Mouse (Mus musculus) intestine, embryonic 16.5 days (tissue): ENCODE measurements around the gene Lmbr1. TPM values are rescaled to one million over a fixed set of nuclear protein-coding genes. Genes with fewer than 3 reads are reported as not detected.
"Not testable (repeated sequence)": the region's sequence is repeated elsewhere in the genome, so short reads cannot be mapped to it uniquely, and the experiment has no call there.

Experiments
- ATAC-seq: fragments of 200-750 bp; cut with Nextera tagmentation; 2 replicates; pipeline ENCODE4 v1.8.0; 2017; ENCODE audit warnings: moderate TSS enrichment, moderate library complexity
- H3K27ac ChIP-seq: fragments of 300-500 bp; sonication (generic); 2 replicates; pipeline ENCODE4 v1.5.1; 2014; ENCODE audit warnings: mild to moderate bottlenecking, low read length
- H3K27me3 ChIP-seq: fragments of 300-500 bp; sonication (generic); replicated peaks from 2 replicates; pipeline ENCODE4 v1.6.1; 2014; ENCODE audit warnings: low read length, control low read depth, mixed read lengths; ENCODE audit not compliant: control insufficient read depth, insufficient read depth
- H3K36me3 ChIP-seq: fragments of 300-500 bp; sonication (generic); 2 replicates; pipeline ENCODE4 v1.6.1; 2014; ENCODE audit warnings: low read length, control low read depth; ENCODE audit not compliant: control insufficient read depth, insufficient read depth
- H3K4me1 ChIP-seq: fragments of 300-500 bp; sonication (generic); 2 replicates; pipeline ENCODE4 v1.6.1; 2014; ENCODE audit warnings: low read length, control low read depth, mixed read lengths; ENCODE audit not compliant: control insufficient read depth, insufficient read depth
- H3K4me2 ChIP-seq: fragments of 300-500 bp; sonication (generic); 2 replicates; pipeline ENCODE4 v1.6.1; 2014; ENCODE audit warnings: low read depth, low read length, control low read depth
- H3K4me3 ChIP-seq: fragments of 300-500 bp; sonication (generic); 2 replicates; pipeline ENCODE4 v1.5.1; 2014; ENCODE audit warnings: mild to moderate bottlenecking, low read length
- H3K9ac ChIP-seq: fragments of 300-500 bp; sonication (generic); 2 replicates; pipeline ENCODE4 v1.6.1; 2014; ENCODE audit warnings: low read depth, low read length
- H3K9me3 ChIP-seq: fragments of 300-500 bp; sonication (generic); 2 replicates; pipeline ENCODE4 v1.6.1; 2016; ENCODE audit warnings: low read length, control low read depth; ENCODE audit not compliant: control insufficient read depth
- WGBS: fragments of 180-500 bp; shearing (Covaris S2); extraction: QIAGEN DNeasy Blood & Tissue Kit; methylation state at CpG from one replicate; pipeline ENCODE4 v1.1.7; 2014; 5-methylcytosine and 5-hydroxymethylcytosine counted together
- polyA plus RNA-seq: library from polyadenylated mRNA; unstranded; fragments of >200 nt; fragmentation: Nextera tagmentation; extraction: Ambion mirVana; gene quantifications from 2 replicates; pipeline ENCODE4 v1.2.1, GENCODE M21; 2015

Gene Lmbr1
- 11.2 and 12.3 TPM in 2 replicates for polyA plus RNA-seq

- no peaks in the 10 kb centered on the region for H3K4me1 ChIP-seq
- 1% methylated on average over 40 of the region's 40 CpGs for WGBS
- peak within 1 kb of the TSS; percentile 92 for H3K9ac ChIP-seq
- H3K27me3 ChIP-seq = no peaks in the 10 kb centered on the region
- no peaks in the 10 kb centered on the region for H3K9me3 ChIP-seq
- peak within 1 kb of the TSS; percentile 89 for H3K27ac ChIP-seq
- H3K36me3 ChIP-seq = no peaks in the 10 kb centered on the region
- H3K4me2 ChIP-seq = peak within 1 kb of the TSS; percentile 90
- peak; percentile 97 for ATAC-seq
- peak within 1 kb of the TSS; percentile 90 for H3K4me3 ChIP-seq
These were observed at the start of gene Lmbr1 for GRCm38 (mm10) chr5:29378298-29379036. Gene Lmbr1 (minus strand): TSS chr5:29378390.

- not testable (repeated sequence) for H3K27me3 ChIP-seq, H3K36me3 ChIP-seq, H3K9ac ChIP-seq, H3K9me3 ChIP-seq, H3K4me1 ChIP-seq, H3K4me2 ChIP-seq, H3K27ac ChIP-seq, H3K4me3 ChIP-seq
- WGBS = 50% methylated on average over 3 of the region's 3 CpGs
- peak; percentile 82 for ATAC-seq
These were observed 45.1 kb upstream of the Lmbr1 start for GRCm38 (mm10) chr5:29423330-29423729.

DNA sequence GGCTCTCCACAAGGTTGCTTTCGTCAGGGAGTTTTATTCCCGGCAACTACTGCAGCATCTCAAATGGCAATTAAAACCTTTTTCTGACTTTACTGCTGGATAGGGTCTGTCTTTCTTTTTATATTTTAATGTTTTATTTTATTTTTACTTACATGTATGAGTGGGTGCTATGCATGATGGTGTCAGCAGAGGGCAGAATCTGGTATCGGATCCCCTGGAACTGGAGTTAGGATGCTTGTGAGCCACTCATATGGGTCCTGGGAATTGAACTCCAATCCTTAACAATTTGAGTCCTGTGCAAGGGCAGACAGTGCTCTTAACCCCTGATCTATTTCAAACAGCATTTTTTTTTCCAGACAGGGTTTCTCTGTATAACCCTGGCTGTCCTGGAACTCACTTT lies 34.9 kb upstream of the Lmbr1 start:
- H3K27me3 ChIP-seq = no peaks in the 10 kb centered on the region
- no peak overlapping the region for H3K4me3 ChIP-seq
- no peaks in the 10 kb centered on the region for H3K36me3 ChIP-seq
- ATAC-seq = no peak
- H3K27ac ChIP-seq = no peak overlapping the region
- H3K4me2 ChIP-seq = no peak overlapping the region
- WGBS = 81% methylated on average over 3 of the region's 3 CpGs
- H3K9ac ChIP-seq = no peak overlapping the region
- H3K4me1 ChIP-seq = no peaks in the 10 kb centered on the region
- no peaks in the 10 kb centered on the region for H3K9me3 ChIP-seq

- Histone ChIP-seq H3K36me3 (no peaks in the 10 kb centered on the region), H3K9ac (no peak overlapping the region), H3K4me3 (no peak overlapping the region), H3K4me2 (no peak overlapping the region), H3K27me3 (no peaks in the 10 kb centered on the region), H3K27ac (no peak overlapping the region), H3K4me1 (no peaks in the 10 kb centered on the region), H3K9me3 (no peaks in the 10 kb centered on the region)
- ATAC-seq = peak; percentile 67
These were observed 32.7 kb upstream of the Lmbr1 start for GRCm38 (mm10) chr5:29410854-29411253.

DNA sequence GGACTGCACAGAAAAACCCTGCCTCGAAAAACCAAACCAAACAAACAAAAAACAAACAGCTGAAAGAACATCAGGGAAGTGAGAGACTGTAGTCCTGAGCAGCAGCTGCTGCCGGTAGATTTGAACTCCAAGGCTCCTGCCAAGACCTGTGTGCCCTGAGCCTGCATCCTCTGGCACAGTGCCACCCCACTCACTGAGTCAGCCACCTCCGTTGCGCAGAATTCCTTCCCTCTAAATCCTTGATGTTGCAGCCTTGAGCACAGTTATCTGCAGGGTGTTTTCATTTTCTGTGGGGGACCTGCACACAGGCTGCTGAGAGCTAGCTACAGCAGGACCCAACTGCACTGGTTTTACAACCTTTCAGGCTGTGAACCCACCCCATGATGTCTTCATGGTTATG lies 20.2 kb upstream of the Lmbr1 start:
- WGBS = 47% methylated on average over 4 of the region's 4 CpGs
- H3K9me3 ChIP-seq = no peaks in the 10 kb centered on the region
- no peaks in the 10 kb centered on the region for H3K4me1 ChIP-seq
- H3K9ac ChIP-seq = no peak overlapping the region
- H3K27ac ChIP-seq = no peak overlapping the region
- no peaks in the 10 kb centered on the region for H3K36me3 ChIP-seq
- no peak overlapping the region for H3K4me2 ChIP-seq
- no peak for ATAC-seq
- no peaks in the 10 kb centered on the region for H3K27me3 ChIP-seq
- no peak overlapping the region for H3K4me3 ChIP-seq

GRCm38 (mm10) chr5:29388944-29389765 lies 11.0 kb upstream of the Lmbr1 start:
- H3K27ac ChIP-seq = peak overlapping the region; percentile 24; the same call in 1 of the 2 replicates
- H3K9ac ChIP-seq = no peak overlapping the region
- no peaks in the 10 kb centered on the region for H3K36me3 ChIP-seq
- no peak overlapping the region for H3K4me3 ChIP-seq
- H3K4me1 ChIP-seq = peaks cover 7% of the 10 kb centered on the region
- H3K27me3 ChIP-seq = no peaks in the 10 kb centered on the region
- no peak overlapping the region for H3K4me2 ChIP-seq
- ATAC-seq = peak; percentile 66
- H3K9me3 ChIP-seq = no peaks in the 10 kb centered on the region
- 16% methylated on average over 15 of the region's 15 CpGs for WGBS

DNA sequence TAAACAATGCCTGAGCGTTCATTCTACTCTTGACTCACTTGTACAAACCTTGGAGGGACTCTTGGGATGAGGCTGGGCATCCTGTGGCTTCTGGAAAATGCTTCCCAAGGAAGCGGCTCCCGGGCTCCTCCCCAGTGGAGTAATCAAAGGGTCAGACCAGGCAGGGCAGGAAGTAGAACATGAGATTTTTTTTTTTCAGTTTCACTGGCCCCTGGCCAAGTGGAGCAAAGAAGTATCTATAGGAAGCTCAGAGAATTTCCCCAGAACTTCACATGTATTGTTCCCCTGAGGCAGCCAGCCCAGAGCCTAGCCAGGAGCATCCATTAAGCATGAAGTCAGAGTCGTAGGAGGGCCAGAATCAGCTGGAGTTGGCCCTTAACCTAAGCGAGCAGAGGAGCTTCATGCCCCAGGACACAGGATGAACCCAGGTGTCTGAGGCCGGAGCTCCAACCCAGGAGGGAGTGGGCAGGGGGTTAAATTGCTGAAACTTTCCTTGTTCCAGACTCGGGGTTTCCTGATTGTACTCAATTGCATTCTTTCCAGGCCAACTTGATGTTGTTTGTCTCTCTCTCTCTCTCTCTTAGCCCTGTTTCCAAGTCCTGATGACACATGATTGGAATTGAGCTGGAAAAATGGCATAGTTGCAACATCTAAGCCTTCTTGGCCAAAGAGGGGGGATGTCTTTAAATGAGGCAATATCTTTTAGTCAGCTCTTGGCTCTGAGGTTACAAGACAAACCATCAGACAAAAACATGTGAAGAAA lies 10.2 kb upstream of the Lmbr1 start:
- Histone ChIP-seq H3K9ac (no peak overlapping the region), H3K36me3 (no peaks in the 10 kb centered on the region), H3K4me2 (no peak overlapping the region), H3K4me3 (no peak overlapping the region), H3K27ac (peak overlapping the region; percentile 24), H3K4me1 (peaks cover 7% of the 10 kb centered on the region), H3K9me3 (no peaks in the 10 kb centered on the region), H3K27me3 (no peaks in the 10 kb centered on the region)
- WGBS = 34% methylated on average over 7 of the region's 7 CpGs
- ATAC-seq = peak; percentile 75

DNA sequence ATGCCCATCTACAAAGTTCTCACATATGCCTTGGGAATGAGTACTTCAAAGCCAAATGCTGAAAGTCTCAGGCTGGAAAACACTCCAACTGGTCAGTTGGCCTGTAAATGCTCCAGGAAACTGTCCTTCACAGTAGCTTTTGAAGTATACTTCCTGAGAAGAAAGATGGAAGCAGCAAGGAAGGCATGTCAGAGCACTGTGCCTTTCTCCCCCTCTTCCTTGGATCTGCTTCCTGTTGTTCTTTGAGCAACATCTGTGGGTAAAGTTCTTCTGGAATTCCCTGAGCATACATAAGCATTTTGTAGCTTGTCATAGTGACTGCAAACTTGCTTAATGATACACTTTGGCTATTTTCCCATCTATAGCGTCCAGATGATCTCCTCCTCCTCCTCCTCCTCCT lies 9.4 kb upstream of the Lmbr1 start:
- Histone ChIP-seq H3K4me2 (no peak overlapping the region), H3K4me3 (no peak overlapping the region)
- 31% methylated on average over 1 of the region's 1 CpGs for WGBS

DNA sequence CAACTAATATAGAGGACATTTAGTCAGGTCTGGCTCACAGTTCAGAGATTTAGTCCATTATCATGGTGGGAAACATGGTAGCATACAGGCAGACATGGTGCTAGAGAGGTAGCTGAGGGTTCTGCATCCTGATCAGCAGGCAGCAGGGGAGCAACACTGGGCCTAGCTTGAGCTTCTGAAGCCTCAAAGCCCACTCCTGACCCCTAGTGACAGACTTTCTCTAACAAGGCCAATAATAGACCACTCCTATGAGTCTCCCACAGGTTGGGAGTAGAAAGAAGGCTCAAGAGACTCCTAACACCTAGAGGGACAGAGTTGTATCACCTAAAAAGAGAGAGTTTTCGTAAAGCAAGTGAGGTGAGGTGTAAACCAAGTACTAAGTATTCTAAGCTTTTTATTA lies 4.6 kb upstream of the Lmbr1 start:
- no peaks in the 10 kb centered on the region for H3K27me3 ChIP-seq
- H3K9me3 ChIP-seq = no peaks in the 10 kb centered on the region
- no peak for ATAC-seq
- H3K36me3 ChIP-seq = no peaks in the 10 kb centered on the region
- H3K4me3 ChIP-seq = no peak overlapping the region
- WGBS = 85% methylated on average over 1 of the region's 1 CpGs
- H3K4me2 ChIP-seq = no peak overlapping the region
- H3K27ac ChIP-seq = no peak overlapping the region
- no peaks in the 10 kb centered on the region for H3K4me1 ChIP-seq
- H3K9ac ChIP-seq = no peak overlapping the region

More for the DNA sequence above, 9.4 kb upstream of the Lmbr1 start:
- no peaks in the 10 kb centered on the region for H3K27me3 ChIP-seq
- H3K9ac ChIP-seq = no peak overlapping the region
- H3K4me1 ChIP-seq = peaks cover 7% of the 10 kb centered on the region
- no peak for ATAC-seq
- H3K9me3 ChIP-seq = no peaks in the 10 kb centered on the region
- peak overlapping the region; percentile 33; the same call in 1 of the 2 replicates for H3K27ac ChIP-seq
- no peaks in the 10 kb centered on the region for H3K36me3 ChIP-seq
